Mouse (Mus musculus) E14TG2a.4 (cell line): ENCODE data around the gene Rnaset2b.
"Not testable (repeated sequence)": the region's sequence is repeated elsewhere in the genome, so short reads cannot be mapped to it uniquely, and the experiment has no call there.

Source experiments
- CTCF ChIP-seq: conservative IDR thresholded peaks from 2 replicates; pipeline ENCODE4 v1.5.1; 2014; ENCODE audit warnings: low read length
- NANOG ChIP-seq: IDR thresholded peaks from 2 replicates; pipeline ENCODE4 v1.6.1; 2014; ENCODE audit warnings: borderline replicate concordance, low read length, mixed read lengths
- POU5F1 ChIP-seq: IDR thresholded peaks from 2 replicates; pipeline ENCODE4 v1.6.1; 2014; ENCODE audit warnings: low read length, borderline replicate concordance

- TF ChIP-seq CTCF, POU5F1, NANOG: not testable (repeated sequence)
Observed at GRCm38 (mm10) chr17:6959543-6960259, 10.7 kb upstream of the Rnaset2b start.
